Mouse (Mus musculus): ENCODE measurements around the gene Polm. TPM values are rescaled to one million over a fixed set of nuclear protein-coding genes. Genes with fewer than 3 reads are reported as not detected.

Polm gene
- polyA plus RNA-seq (2017; shearing (Covaris generic)), result 11.8 TPM

GRCm38 (mm10) chr11:5837251-5838246 is at the start of gene Polm:
TSS of gene Polm (minus strand) at chr11:5838016.

DNA sequence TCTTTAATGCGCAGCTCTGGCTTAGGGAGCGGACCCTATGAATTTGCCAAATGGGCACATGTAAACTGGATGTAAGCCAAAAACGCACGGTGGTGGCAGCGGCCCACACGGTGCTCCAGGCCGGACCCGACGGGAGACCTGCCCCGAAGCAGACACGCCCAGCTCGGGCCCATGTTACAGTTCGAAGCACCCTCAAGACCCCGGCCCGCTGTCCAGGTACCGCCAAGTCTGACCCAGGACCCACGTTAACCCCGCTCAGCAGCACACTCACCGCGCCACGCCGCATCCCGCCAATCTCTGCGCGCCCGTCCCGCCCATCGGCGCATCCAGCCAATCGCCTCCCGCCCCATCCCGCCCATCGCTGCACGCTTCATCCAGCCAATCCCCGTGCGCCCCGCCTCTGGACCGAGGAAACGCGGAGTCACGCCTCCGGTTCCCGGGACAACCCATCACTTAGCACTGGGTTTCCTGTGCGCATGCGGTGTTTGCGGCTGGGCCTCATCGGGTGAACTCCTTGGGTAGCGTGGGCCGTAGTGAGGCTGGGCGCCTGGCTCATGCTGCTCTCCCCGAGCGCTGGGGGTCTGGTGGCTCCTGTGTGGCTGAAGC is 40.2 kb upstream of the Polm start, which contains the start of gene Pold2:
Pold2 (minus strand) TSS at position 372 of the 606 bp plus-strand sequence.

GRCm38 (mm10) chr11:5861678-5862393 is 24.0 kb upstream of the Polm start, which contains the start of gene Aebp1:
TSS of gene Aebp1 (plus strand) at chr11:5861947.

GRCm38 (mm10) chr11:5803551-5803981 is 34.2 kb downstream of the Polm start, which contains the start of gene Pgam2:
TSS of gene Pgam2 (minus strand) at chr11:5803733.

GRCm38 (mm10) chr11:5788056-5789014 is 49.5 kb downstream of the Polm start, which contains the start of gene Dbnl:
TSS of gene Dbnl (plus strand) at chr11:5788488.

Other genes starting within 250 kb of the Polm start
- gene Mrps24, start 122.3 kb downstream of the Polm start, polyA plus RNA-seq (2017; shearing (Covaris generic)), result 119 TPM
- gene Urgcp, start 75.6 kb downstream of the Polm start, polyA plus RNA-seq (2017; shearing (Covaris generic)), result 24.0 TPM
- gene Dbnl, start 49.5 kb downstream of the Polm start, polyA plus RNA-seq (2017; shearing (Covaris generic)), result 181 TPM
- 1.9 TPM for gene Pgam2, start 34.3 kb downstream of the Polm start, polyA plus RNA-seq (2017; shearing (Covaris generic))
- gene Aebp1, start 23.9 kb upstream of the Polm start, polyA plus RNA-seq (2017; shearing (Covaris generic)), result 0.54 TPM
- 51.8 TPM for gene Pold2, start 40.3 kb upstream of the Polm start, polyA plus RNA-seq (2017; shearing (Covaris generic))
- gene Myl7, start 60.8 kb upstream of the Polm start, polyA plus RNA-seq (2017; shearing (Covaris generic)), result not detected
- gene Gck, start 112.1 kb upstream of the Polm start, polyA plus RNA-seq (2017; shearing (Covaris generic)), result 0.63 TPM
- 26.4 TPM for gene Ykt6, start 117.7 kb upstream of the Polm start, polyA plus RNA-seq (2017; shearing (Covaris generic))
- gene Camk2b, start 228.3 kb upstream of the Polm start, polyA plus RNA-seq (2017; shearing (Covaris generic)), result 14.8 TPM

Measured in effector memory CD4-positive, alpha-beta T cell, adult 7 months (primary cell).